Comparison of ENCODE assay signal across 10 mouse cellular contexts in the genomic region with DNA sequence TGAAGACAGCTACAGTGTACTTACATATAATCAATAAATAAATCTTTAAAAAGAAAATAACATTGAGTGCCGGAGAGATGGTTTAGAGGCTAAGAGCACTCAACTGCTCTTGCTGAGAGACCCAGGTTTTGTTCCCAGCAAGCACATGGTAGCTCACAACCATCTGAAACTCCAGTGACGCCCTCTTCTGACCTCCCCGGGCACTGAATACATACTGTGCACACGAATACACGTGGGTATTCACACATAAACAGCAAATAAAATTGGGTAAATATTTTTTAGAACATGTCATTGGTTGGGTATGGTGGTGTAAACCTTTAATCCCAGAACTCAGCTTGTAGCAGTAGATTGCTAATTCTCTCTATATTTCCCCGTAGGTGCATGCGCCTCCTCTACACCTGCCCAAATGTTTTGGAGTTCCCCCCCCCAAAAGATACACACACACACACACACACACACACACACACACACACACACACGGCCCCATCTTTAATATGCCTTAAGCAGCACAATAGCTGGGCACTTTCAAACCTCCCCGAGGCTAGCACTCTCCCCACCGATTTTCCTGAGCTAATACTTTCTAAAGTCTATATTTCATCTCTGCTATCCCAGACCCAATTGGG. TPM values are rescaled to one million over a fixed set of nuclear protein-coding genes. Genes with fewer than 3 reads are reported as not detected.
A peak's percentile ranks its signal among the peaks of the same experiment; 100 is the strongest.
DNase-seq lines count a peak whose midpoint lies in the region; ATAC-seq lines count a peak whose summit lies in the region.
"Had no signal": no experiment of that assay in that cellular context is flagged by ENCODE, and none has a peak within 500 bp of the region (broad histone marks: within the 10 kb centered on the region; RNA-seq: fewer than 3 reads in every experiment).

No protein-coding gene starts in this region.

- peaks cover 0 to 2% of the 10 kb centered on the region in 2 experiments; a peak in 2 of 4 replicates for H3K4me1 ChIP-seq in heart, embryonic 14.5 days (ENCODE audit: control insufficient read depth in 2 of 2, insufficient read depth in 2 of 2, low read length in 2 of 2)
- H3K4me1 ChIP-seq in embryonic facial prominence, embryonic 10.5 days: peaks cover 29% of the 10 kb centered on the region
- peaks cover 15% of the 10 kb centered on the region; the same call in 1 of the 2 replicates for H3K4me1 ChIP-seq in intestine, embryonic 15.5 days (replicated peaks)
- H3K4me1 ChIP-seq in midbrain, embryonic 15.5 days: peaks cover 9% of the 10 kb centered on the region

- no peaks in the 10 kb centered on the region for H3K36me3 ChIP-seq in heart, embryonic 14.5 days (ENCODE audit: control insufficient read depth, insufficient read depth, low read length)
- H3K36me3 ChIP-seq in embryonic facial prominence, embryonic 10.5 days (replicated peaks): no peaks in the 10 kb centered on the region
- no peaks in the 10 kb centered on the region for H3K36me3 ChIP-seq in intestine, embryonic 15.5 days
- no peaks in the 10 kb centered on the region for H3K36me3 ChIP-seq in midbrain, embryonic 15.5 days (replicated peaks)

- peak overlapping the region; percentile 5 to 33; a peak in 3 of 4 replicates for H3K4me3 ChIP-seq in heart, embryonic 14.5 days (ENCODE audit: control insufficient read depth in 1 of 2, insufficient read depth in 1 of 2, low read depth in 1 of 2, low read length in 2 of 2)
- H3K4me3 ChIP-seq in embryonic facial prominence, embryonic 10.5 days: peak overlapping the region; percentile 49
- peak overlapping the region; percentile 27 for H3K4me3 ChIP-seq in intestine, embryonic 15.5 days (replicated peaks)
- no peak overlapping the region for H3K4me3 ChIP-seq in midbrain, embryonic 15.5 days

- H3K9ac ChIP-seq in heart, embryonic 14.5 days (ENCODE audit: low read length): peak overlapping the region; percentile 12; the same call in 1 of the 2 replicates
- no peak overlapping the region for H3K9ac ChIP-seq in intestine, embryonic 15.5 days
- H3K9ac ChIP-seq in midbrain, embryonic 15.5 days: no peak overlapping the region

- no peak for ATAC-seq in heart, embryonic 14.5 days (ENCODE audit: insufficient number of reproducible peaks, insufficient read depth, low FRiP score, low read depth)
- no peak; the same call in 1 of the 2 replicates for ATAC-seq in intestine, embryonic 15.5 days
- ATAC-seq in midbrain, embryonic 15.5 days (replicated peaks): no peak

- H3K27ac ChIP-seq in heart, embryonic 14.5 days (replicated peaks in 1 of 2; ENCODE audit: control insufficient read depth in 1 of 2, insufficient read depth in 1 of 2, low read depth in 2 of 2, low read length in 2 of 2): no peak overlapping the region; a peak in 1 of 4 replicates
- H3K27ac ChIP-seq in embryonic facial prominence, embryonic 10.5 days (replicated peaks): peak overlapping the region; percentile 82
- no peak overlapping the region for H3K27ac ChIP-seq in intestine, embryonic 15.5 days
- no peak overlapping the region for H3K27ac ChIP-seq in midbrain, embryonic 15.5 days

- WGBS in heart, embryonic 14.5 days: 54% methylated on average over 10 of the region's 10 CpGs
- 55% methylated on average over 10 of the region's 10 CpGs for WGBS in embryonic facial prominence, embryonic 10.5 days
- 50% methylated on average over 10 of the region's 10 CpGs for WGBS in intestine, embryonic 15.5 days
- WGBS in midbrain, embryonic 15.5 days: 51% methylated on average over 10 of the region's 10 CpGs

- H3K27me3 ChIP-seq in heart, embryonic 14.5 days (ENCODE audit: control insufficient read depth, insufficient read depth, low read length): no peaks in the 10 kb centered on the region
- H3K27me3 ChIP-seq in embryonic facial prominence, embryonic 10.5 days (replicated peaks; ENCODE audit: low read depth, poor library complexity, severe bottlenecking): no peaks in the 10 kb centered on the region
- no peaks in the 10 kb centered on the region for H3K27me3 ChIP-seq in intestine, embryonic 15.5 days (replicated peaks)
- no peaks in the 10 kb centered on the region for H3K27me3 ChIP-seq in midbrain, embryonic 15.5 days (replicated peaks)

- peak overlapping the region; percentile 67 for H3K4me2 ChIP-seq in heart, embryonic 14.5 days (ENCODE audit: low read length)
- H3K4me2 ChIP-seq in intestine, embryonic 15.5 days (replicated peaks): peak overlapping the region; percentile 60
- H3K4me2 ChIP-seq in midbrain, embryonic 15.5 days: peak overlapping the region; percentile 47

- DNase-seq in heart, adult 9 months (ENCODE audit: low spot score in 2 of 2): no peak
- DNase-seq in embryonic facial prominence, embryonic 10.5 days (ENCODE audit: low spot score): no peak
- no peak for DNase-seq in MN1 (ENCODE audit: low spot score)
- DNase-seq in layer of hippocampus, adult 8-10 months (ENCODE audit: low spot score in 2 of 2): no peak
- DNase-seq in urinary bladder, postnatal 4 days (ENCODE audit: low spot score in 2 of 2): no peak

- no peaks in the 10 kb centered on the region for H3K9me3 ChIP-seq in heart, embryonic 14.5 days (ENCODE audit: control insufficient read depth, low read length)
- H3K9me3 ChIP-seq in embryonic facial prominence, embryonic 10.5 days: no peaks in the 10 kb centered on the region
- H3K9me3 ChIP-seq in intestine, embryonic 15.5 days: no peaks in the 10 kb centered on the region
- no peaks in the 10 kb centered on the region for H3K9me3 ChIP-seq in midbrain, embryonic 15.5 days

RNA-seq across cellular contexts. Expression of gene Car6, which starts 10.9 kb away (rescaled TPM):
- polyA plus RNA-seq in heart, embryonic 14.5 days (2014; fragmentation: Nextera tagmentation; extraction: Ambion mirVana): not detected in 2 replicates
- 0.27 TPM in 1 of 2 replicates, not detected in the other for polyA plus RNA-seq in embryonic facial prominence, embryonic 10.5 days (2016; fragmentation: Nextera tagmentation; extraction: Ambion mirVana)
- not detected in 2 replicates for polyA plus RNA-seq in intestine, embryonic 15.5 days (2015; fragmentation: Nextera tagmentation; extraction: Ambion mirVana)
- polyA plus RNA-seq in midbrain, embryonic 15.5 days (2015; fragmentation: Nextera tagmentation; extraction: Ambion mirVana): not detected in 2 replicates
- under 1 TPM in 2 of 4 experiments, not detected in 2; 0.20 to 0.53 TPM for total RNA-seq in layer of hippocampus, adult 8-10 months (2022)
- total RNA-seq: hematopoietic stem cell, adult 5-6 weeks had no signal
- polyA plus RNA-seq: CD4-positive, CD25-positive, alpha-beta regulatory T cell, adult 4 months had no signal

RNA-seq across cellular contexts. Expression of gene Eno1, which starts 24.5 kb away (rescaled TPM):
- polyA plus RNA-seq in heart, embryonic 14.5 days (2014; fragmentation: Nextera tagmentation; extraction: Ambion mirVana): 1,771 and 1,859 TPM in 2 replicates
- polyA plus RNA-seq in embryonic facial prominence, embryonic 10.5 days (2016; fragmentation: Nextera tagmentation; extraction: Ambion mirVana): 3,458 and 4,025 TPM in 2 replicates
- 1,894 and 1,951 TPM in 2 replicates for polyA plus RNA-seq in intestine, embryonic 15.5 days (2015; fragmentation: Nextera tagmentation; extraction: Ambion mirVana)
- polyA plus RNA-seq in midbrain, embryonic 15.5 days (2015; fragmentation: Nextera tagmentation; extraction: Ambion mirVana): 1,044 and 1,060 TPM in 2 replicates
- total RNA-seq in layer of hippocampus, adult 8-10 months (2022): 100 to 1,000 TPM; 419 to 457 (median 441) TPM
